Mouse (Mus musculus) intestine, embryonic 15.5 days (tissue): ENCODE data around the gene Acp5. TPM values are rescaled to one million over a fixed set of nuclear protein-coding genes. Genes with fewer than 3 reads are reported as not detected.
A peak's percentile ranks its signal among the peaks of the same experiment; 100 is the strongest.

ENCODE experiments used
- ATAC-seq: fragments of 200-750 bp; cut with Nextera tagmentation; 2 replicates; pipeline ENCODE4 v1.8.0; 2017; ENCODE audit warnings: moderate TSS enrichment, moderate library complexity
- H3K27ac ChIP-seq: fragments of 300-500 bp; sonication (generic); 2 replicates; pipeline ENCODE4 v1.5.1; 2015; ENCODE audit warnings: mild to moderate bottlenecking, inconsistent platforms
- H3K27me3 ChIP-seq: fragments of 300-500 bp; sonication (generic); replicated peaks from 2 replicates; pipeline ENCODE4 v1.6.1; 2015; ENCODE audit warnings: inconsistent platforms
- H3K36me3 ChIP-seq: fragments of 300-500 bp; sonication (generic); 2 replicates; pipeline ENCODE4 v1.6.1; 2015; ENCODE audit warnings: inconsistent platforms
- H3K4me1 ChIP-seq: fragments of 300-500 bp; sonication (generic); replicated peaks from 2 replicates; pipeline ENCODE4 v1.6.1; 2015; ENCODE audit warnings: inconsistent platforms
- H3K4me2 ChIP-seq: fragments of 300-500 bp; sonication (generic); replicated peaks from 2 replicates; pipeline ENCODE4 v1.6.1; 2015; ENCODE audit warnings: mild to moderate bottlenecking, inconsistent platforms
- H3K4me3 ChIP-seq: fragments of 300-500 bp; sonication (generic); replicated peaks from 2 replicates; pipeline ENCODE4 v1.5.1; 2015; ENCODE audit warnings: inconsistent platforms
- H3K9ac ChIP-seq: fragments of 300-500 bp; sonication (generic); 2 replicates; pipeline ENCODE4 v1.6.1; 2015; ENCODE audit warnings: inconsistent platforms
- H3K9me3 ChIP-seq: fragments of 300-500 bp; sonication (generic); 2 replicates; pipeline ENCODE4 v1.6.1; 2016; ENCODE audit warnings: inconsistent platforms
- WGBS: fragments of 180-500 bp; shearing (Covaris S2); methylation state at CpG from one replicate; pipeline ENCODE4 v1.1.7; 2015; 5-methylcytosine and 5-hydroxymethylcytosine counted together
- polyA plus RNA-seq: library from polyadenylated mRNA; unstranded; fragments of >200 nt; fragmentation: Nextera tagmentation; extraction: Ambion mirVana; gene quantifications from 2 replicates; pipeline ENCODE4 v1.2.1, GENCODE M21; 2015

The Acp5 gene
- 39.0 and 49.8 TPM in 2 replicates for polyA plus RNA-seq

GRCm38 (mm10) chr9:22135644-22136390 lies at the start of gene Acp5:
Acp5 (minus strand) TSS chr9:22135711.
- 68% methylated on average over 7 of the region's 7 CpGs for WGBS
- peak; percentile 8; the same call in 1 of the 2 replicates for ATAC-seq
- H3K27ac ChIP-seq, result no peak within 1 kb of the TSS

GRCm38 (mm10) chr9:22172318-22172717 lies 36.8 kb upstream of the Acp5 start:
- Histone ChIP-seq H3K9ac (no peak overlapping the region), H3K9me3 (no peaks in the 10 kb centered on the region; the same call in 1 of the 2 replicates), H3K4me3 (no peak overlapping the region), H3K27me3 (no peaks in the 10 kb centered on the region), H3K36me3 (no peaks in the 10 kb centered on the region), H3K4me1 (no peaks in the 10 kb centered on the region), H3K4me2 (no peak overlapping the region), H3K27ac (no peak overlapping the region)
- no peak for ATAC-seq
- 91% methylated on average over 4 of the region's 4 CpGs for WGBS

More at GRCm38 (mm10) chr9:22135644-22136390, at the start of gene Acp5:
- Histone ChIP-seq H3K27me3 (no peaks in the 10 kb centered on the region), H3K9ac (no peak within 1 kb of the TSS), H3K4me3 (no peak within 1 kb of the TSS), H3K36me3 (no peaks in the 10 kb centered on the region), H3K9me3 (no peaks in the 10 kb centered on the region), H3K4me1 (peaks cover 18% of the 10 kb centered on the region), H3K4me2 (no peak within 1 kb of the TSS)

DNA sequence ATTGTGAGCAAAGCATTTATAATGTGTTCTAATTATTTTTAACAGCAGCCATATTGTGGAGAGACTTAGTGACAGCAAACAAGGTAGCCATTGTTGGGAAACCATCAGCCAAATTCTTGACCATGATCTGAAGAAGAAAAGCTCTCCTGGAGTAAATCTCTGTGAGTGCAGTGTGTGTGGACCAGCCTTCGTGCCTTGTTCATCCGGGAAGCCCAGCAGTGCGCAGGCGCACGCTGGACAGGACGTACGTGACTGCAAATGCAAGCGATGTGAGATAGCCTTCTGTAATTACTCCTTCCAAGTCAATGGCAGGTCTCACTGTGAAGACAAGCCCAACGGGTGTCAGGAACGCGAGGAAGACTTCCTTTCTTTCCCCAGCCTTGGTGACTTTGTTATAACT lies 33.8 kb upstream of the Acp5 start:
- Histone ChIP-seq H3K9ac (no peak overlapping the region), H3K27me3 (no peaks in the 10 kb centered on the region), H3K36me3 (no peaks in the 10 kb centered on the region), H3K27ac (no peak overlapping the region), H3K4me3 (no peak overlapping the region), H3K4me1 (no peaks in the 10 kb centered on the region; the same call in 1 of the 2 replicates), H3K4me2 (no peak overlapping the region), H3K9me3 (no peaks in the 10 kb centered on the region)
- no peak for ATAC-seq
- 93% methylated on average over 11 of the region's 11 CpGs for WGBS

- Histone ChIP-seq H3K4me1 (no peaks in the 10 kb centered on the region; the same call in 1 of the 2 replicates), H3K4me3 (no peak overlapping the region), H3K27me3 (no peaks in the 10 kb centered on the region), H3K9ac (no peak overlapping the region), H3K36me3 (no peaks in the 10 kb centered on the region), H3K4me2 (no peak overlapping the region), H3K27ac (no peak overlapping the region), H3K9me3 (no peaks in the 10 kb centered on the region)
- WGBS, result 95% methylated on average over 4 of the region's 4 CpGs
- no peak for ATAC-seq
Measured at GRCm38 (mm10) chr9:22167751-22168150, 32.2 kb upstream of the Acp5 start.

GRCm38 (mm10) chr9:22166686-22167085 lies 31.2 kb upstream of the Acp5 start:
- H3K4me1 ChIP-seq, result no peaks in the 10 kb centered on the region; the same call in 1 of the 2 replicates
- H3K27me3 ChIP-seq, result no peaks in the 10 kb centered on the region
- ATAC-seq, result no peak
- H3K27ac ChIP-seq, result no peak overlapping the region
- H3K4me3 ChIP-seq, result no peak overlapping the region
- H3K9ac ChIP-seq, result no peak overlapping the region
- 86% methylated on average over 10 of the region's 10 CpGs for WGBS
- H3K36me3 ChIP-seq, result no peaks in the 10 kb centered on the region
- no peaks in the 10 kb centered on the region for H3K9me3 ChIP-seq
- no peak overlapping the region for H3K4me2 ChIP-seq

DNA sequence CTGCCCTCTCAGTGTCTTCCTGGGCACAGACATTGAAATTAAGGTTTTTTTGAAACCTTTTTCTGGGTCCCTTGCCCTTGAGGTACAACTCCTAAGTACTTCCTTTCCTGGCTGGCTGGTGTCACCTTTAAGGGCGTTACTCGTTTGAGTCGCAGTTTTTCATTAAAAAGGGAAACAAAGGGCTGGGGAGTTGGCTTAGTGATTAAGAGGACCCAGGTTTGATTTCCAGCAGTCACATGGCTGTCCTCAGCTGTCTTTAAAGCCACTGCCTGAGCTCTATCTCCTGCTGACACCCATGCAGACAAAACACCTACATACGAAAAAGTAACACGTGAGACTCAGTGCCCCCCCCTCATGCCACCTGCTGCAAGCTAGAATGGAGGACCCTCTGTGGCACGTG lies 30.5 kb upstream of the Acp5 start:
- Histone ChIP-seq H3K27me3 (no peaks in the 10 kb centered on the region), H3K27ac (no peak overlapping the region), H3K4me1 (no peaks in the 10 kb centered on the region; the same call in 1 of the 2 replicates), H3K9me3 (no peaks in the 10 kb centered on the region), H3K36me3 (no peaks in the 10 kb centered on the region), H3K9ac (no peak overlapping the region), H3K4me2 (no peak overlapping the region), H3K4me3 (no peak overlapping the region)
- 53% methylated on average over 6 of the region's 6 CpGs for WGBS
- ATAC-seq, result no peak

GRCm38 (mm10) chr9:22164711-22165668 lies 29.5 kb upstream of the Acp5 start:
- H3K36me3 ChIP-seq, result no peaks in the 10 kb centered on the region
- peak; percentile 39; the same call in 1 of the 2 replicates for ATAC-seq
- no peaks in the 10 kb centered on the region; the same call in 1 of the 2 replicates for H3K4me1 ChIP-seq
- peak overlapping the region; percentile 59 for H3K4me3 ChIP-seq
- no peak overlapping the region for H3K27ac ChIP-seq
- H3K27me3 ChIP-seq, result no peaks in the 10 kb centered on the region
- H3K9me3 ChIP-seq, result no peaks in the 10 kb centered on the region
- H3K4me2 ChIP-seq, result peak overlapping the region; percentile 99
- 3% methylated on average over 53 of the region's 54 CpGs for WGBS
- H3K9ac ChIP-seq, result peak overlapping the region; percentile 65

GRCm38 (mm10) chr9:22162912-22163311 lies 27.4 kb upstream of the Acp5 start:
- no peak overlapping the region for H3K4me3 ChIP-seq
- no peaks in the 10 kb centered on the region for H3K9me3 ChIP-seq
- H3K27ac ChIP-seq, result no peak overlapping the region
- 82% methylated on average over 7 of the region's 7 CpGs for WGBS
- H3K36me3 ChIP-seq, result no peaks in the 10 kb centered on the region
- H3K27me3 ChIP-seq, result no peaks in the 10 kb centered on the region
- no peak overlapping the region for H3K9ac ChIP-seq
- ATAC-seq, result no peak
- peaks cover 2% of the 10 kb centered on the region for H3K4me1 ChIP-seq
- no peak overlapping the region for H3K4me2 ChIP-seq

GRCm38 (mm10) chr9:22162305-22162704 lies 26.8 kb upstream of the Acp5 start:
- Histone ChIP-seq H3K27me3 (no peaks in the 10 kb centered on the region), H3K9me3 (no peaks in the 10 kb centered on the region), H3K36me3 (no peaks in the 10 kb centered on the region), H3K4me2 (no peak overlapping the region; the same call in 1 of the 2 replicates), H3K4me1 (peaks cover 8% of the 10 kb centered on the region), H3K9ac (no peak overlapping the region), H3K27ac (peak overlapping the region; percentile 54), H3K4me3 (no peak overlapping the region)
- WGBS, result 74% methylated on average over 9 of the region's 9 CpGs
- peak; percentile 15 for ATAC-seq

DNA sequence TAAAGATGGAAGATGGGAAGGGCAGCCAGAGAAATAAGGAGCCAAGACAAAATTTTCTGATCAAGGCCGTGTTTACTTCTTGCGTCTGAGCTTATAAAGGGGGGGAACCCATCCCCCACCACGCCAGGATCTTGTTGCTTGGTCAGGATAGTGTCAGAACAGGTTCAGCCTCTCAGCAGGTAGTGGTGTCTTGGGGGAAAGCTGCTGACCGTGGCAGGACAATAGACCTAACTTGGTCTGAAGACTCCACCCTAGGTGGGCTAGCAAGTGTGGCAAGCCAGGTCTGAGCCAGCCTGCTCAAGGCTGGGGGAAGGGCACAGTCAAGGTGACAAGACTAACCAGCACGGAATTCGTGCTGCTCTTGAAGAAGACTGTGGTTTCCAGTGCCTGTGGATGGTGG lies 25.8 kb upstream of the Acp5 start:
- no peak for ATAC-seq

GRCm38 (mm10) chr9:22157516-22158265 lies 22.2 kb upstream of the Acp5 start:
- 70% methylated on average over 34 of the region's 34 CpGs for WGBS
- H3K27ac ChIP-seq, result no peak overlapping the region

More for the DNA sequence above, 25.8 kb upstream of the Acp5 start:
- Histone ChIP-seq H3K4me3 (no peak overlapping the region), H3K36me3 (no peaks in the 10 kb centered on the region), H3K27me3 (no peaks in the 10 kb centered on the region), H3K9me3 (no peaks in the 10 kb centered on the region), H3K4me2 (no peak overlapping the region), H3K9ac (no peak overlapping the region), H3K4me1 (peaks cover 11% of the 10 kb centered on the region), H3K27ac (peak overlapping the region; percentile 40)
- 38% methylated on average over 6 of the region's 6 CpGs for WGBS

More at GRCm38 (mm10) chr9:22157516-22158265, 22.2 kb upstream of the Acp5 start:
- H3K4me2 ChIP-seq, result peak overlapping the region; percentile 82
- no peaks in the 10 kb centered on the region for H3K9me3 ChIP-seq
- ATAC-seq, result no peak
- H3K27me3 ChIP-seq, result no peaks in the 10 kb centered on the region
- H3K4me3 ChIP-seq, result peak overlapping the region; percentile 63
- peaks cover 16% of the 10 kb centered on the region for H3K4me1 ChIP-seq
- H3K36me3 ChIP-seq, result no peaks in the 10 kb centered on the region
- H3K9ac ChIP-seq, result peak overlapping the region; percentile 73; the same call in 1 of the 2 replicates
